Mouse (Mus musculus): Measurements from ENCODE around the gene Rreb1.

DNA sequence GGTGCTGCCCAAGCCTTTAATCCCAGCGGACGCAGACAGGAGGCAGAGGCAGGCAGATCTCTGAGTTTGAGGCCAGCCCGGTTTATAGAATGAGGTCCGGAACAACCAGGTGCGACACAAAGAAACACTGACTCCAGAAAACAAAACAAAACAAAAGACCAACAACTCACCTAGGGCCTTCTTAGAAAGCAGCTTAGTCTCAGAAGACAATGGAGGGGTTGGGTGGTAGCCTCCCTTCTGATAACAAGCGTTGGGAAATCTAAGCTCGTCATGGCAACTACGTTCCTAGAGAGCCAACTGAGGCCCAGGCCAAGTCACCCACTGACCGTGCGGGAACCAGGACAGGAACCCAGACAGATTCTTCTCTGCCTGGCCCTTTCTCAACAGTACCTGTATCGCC, 43.7 kb upstream of the Rreb1 start:
- no peak for TF ChIP-seq CTCF (IDR thresholded peaks at IDR 0.05; ENCODE audit: control insufficient read depth, insufficient read depth, insufficient read length)
- TF ChIP-seq MAX (IDR thresholded peaks at IDR 0.05): no peak
- no peak for TF ChIP-seq MYOG (IDR thresholded peaks at IDR 0.05; ENCODE audit: control insufficient read depth, extremely low read depth, insufficient read length)
- no peak for TF ChIP-seq USF1 (IDR thresholded peaks at IDR 0.05; ENCODE audit: low read depth)
- TF ChIP-seq MYOD1 (IDR thresholded peaks at IDR 0.05; ENCODE audit: control insufficient read depth, insufficient read length, low read depth): no peak
- TF ChIP-seq CEBPB (IDR thresholded peaks at IDR 0.05; ENCODE audit: low read depth): no peak
- TF ChIP-seq FOSL1 (IDR thresholded peaks at IDR 0.05; ENCODE audit: insufficient read depth, low read length, poor library complexity, severe bottlenecking): no peak

All from C2C12 (cell line).